Mouse (Mus musculus) liver, embryonic 14 days (tissue): Measurements from ENCODE around the gene Smim24. TPM values are rescaled to one million over a fixed set of nuclear protein-coding genes. Genes with fewer than 3 reads are reported as not detected.

ENCODE experiments used
- polyA plus RNA-seq: library from polyadenylated mRNA; depleted of rRNA; stranded (reverse); fragments of >200 nt; gene quantifications from 2 replicates; pipeline ENCODE4 v1.2.3, GENCODE M21; 2012; rRNA removed

Smim24 gene
- 1.7 and 2.0 TPM in 2 replicates for polyA plus RNA-seq

GRCm38 (mm10) chr10:81392781-81393185, at the start of gene Smim24:
Smim24 (plus strand) TSS chr10:81393051.

DNA sequence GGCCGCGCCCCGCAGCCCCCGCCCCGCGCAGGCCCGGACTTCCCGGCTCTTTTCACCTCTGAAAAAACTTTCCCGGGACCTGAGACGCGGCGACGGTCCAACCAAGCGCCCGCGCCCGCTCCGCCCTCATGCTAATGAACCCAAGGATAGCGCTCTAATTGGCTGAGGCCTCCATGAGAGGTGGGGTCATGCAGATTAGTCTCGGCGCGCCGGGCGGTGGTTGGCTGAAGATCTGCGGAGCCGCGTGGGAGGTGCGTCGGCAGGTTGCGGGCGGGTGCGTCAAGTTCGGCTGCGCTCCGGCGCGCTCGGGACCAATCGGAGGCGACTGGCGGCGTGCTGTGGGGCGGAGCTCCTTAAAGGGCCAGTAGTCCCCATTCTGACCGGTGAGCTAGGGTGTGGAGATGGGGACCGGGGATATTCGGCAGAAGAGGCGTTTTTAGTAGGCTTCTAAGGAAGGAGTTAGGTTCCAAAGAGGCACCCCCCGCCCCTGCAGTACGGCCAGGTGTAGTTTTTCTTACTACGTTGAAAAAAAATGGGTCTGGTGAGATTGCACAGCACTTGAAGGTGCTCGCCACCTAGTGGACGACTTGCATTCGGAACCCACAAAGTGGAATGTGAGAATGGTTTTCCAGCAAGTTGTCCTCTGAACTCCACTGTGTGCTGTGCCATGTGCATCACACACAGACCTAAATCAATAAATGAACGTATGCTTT, 42.3 kb upstream of the Smim24 start, which contains the start of gene Hmg20b:
Gene Hmg20b (minus strand): TSS at position 130 of the 713 bp plus-strand sequence.

DNA sequence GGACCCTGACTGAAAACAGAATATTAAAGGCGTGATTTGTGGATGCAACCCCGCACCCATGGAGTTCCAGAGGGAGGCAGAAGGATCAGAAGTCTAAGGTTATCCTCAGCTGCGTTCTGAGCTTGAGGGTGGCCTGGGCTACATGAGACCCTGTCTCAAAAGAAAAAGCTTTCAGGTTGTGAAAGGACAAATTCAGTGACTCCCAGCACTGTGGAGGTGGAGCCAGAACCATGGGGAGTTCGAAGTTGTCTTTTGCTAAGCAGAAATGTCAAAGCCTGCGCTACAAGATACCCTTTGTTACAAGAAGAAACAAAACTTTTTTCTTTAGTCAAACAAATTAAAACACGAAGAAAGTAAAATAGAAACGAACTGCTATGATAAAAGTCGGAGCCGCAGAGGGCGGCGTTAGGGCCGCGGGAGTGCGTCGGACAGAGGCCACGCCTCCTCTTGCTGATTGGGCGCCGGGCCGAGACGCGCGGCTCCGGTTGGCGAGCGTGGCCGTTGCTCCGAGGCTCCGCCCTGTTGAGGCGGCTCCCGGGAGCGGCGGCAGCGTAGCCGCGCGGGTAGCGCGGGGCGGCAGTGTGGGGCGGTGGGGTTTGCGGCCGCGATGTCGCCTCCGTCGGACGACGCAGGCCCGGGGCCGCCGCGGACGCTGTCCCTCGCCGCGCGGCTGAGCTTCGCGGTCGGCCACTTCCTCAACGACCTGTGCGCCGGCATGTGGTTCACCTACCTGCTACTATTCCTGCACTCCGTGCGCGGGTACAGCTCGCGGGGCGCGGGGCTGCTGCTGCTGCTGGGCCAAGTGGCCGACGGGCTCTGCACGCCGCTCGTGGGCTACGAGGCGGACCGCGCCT, 35.6 kb upstream of the Smim24 start, which contains the start of gene Mfsd12:
Gene Mfsd12 (plus strand): TSS at position 501 of the 854 bp plus-strand sequence.

DNA sequence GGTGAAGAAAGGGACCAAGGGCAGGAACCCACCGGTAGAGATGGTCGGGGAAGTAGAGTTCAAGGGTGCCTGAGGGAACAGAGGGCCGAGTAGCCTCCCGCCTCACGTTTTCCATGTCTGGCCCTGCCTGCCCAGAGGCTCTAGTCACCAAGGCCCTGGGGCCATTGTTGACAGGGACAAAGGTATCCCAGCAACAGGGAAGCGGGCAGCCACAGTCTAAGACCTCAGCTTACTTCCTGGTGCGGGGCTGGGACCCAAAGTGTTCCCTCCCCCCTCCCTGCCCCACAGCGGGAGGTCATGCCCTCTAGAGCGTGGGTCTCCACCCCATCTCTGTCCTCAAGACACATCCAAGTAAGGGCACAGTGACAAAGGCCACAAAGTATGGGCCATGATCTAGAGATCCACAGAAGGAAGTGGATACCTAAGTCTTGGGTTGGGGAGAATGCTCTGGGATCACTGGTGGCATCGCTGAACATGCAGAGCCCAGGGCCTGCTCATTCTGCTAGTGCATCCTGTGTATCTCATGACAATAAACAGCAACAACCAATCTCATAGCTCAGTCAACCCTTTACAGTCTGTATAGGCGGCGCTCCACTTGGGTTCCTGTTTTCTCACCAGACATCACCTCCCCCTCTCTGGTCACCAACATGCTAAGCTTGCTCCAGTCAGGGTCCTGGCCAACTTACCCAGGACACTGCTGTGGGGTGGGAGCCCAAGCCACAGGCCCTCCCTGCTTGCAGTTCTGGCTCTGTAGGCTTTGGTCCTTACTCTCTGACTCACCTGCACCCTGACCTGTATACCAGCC, 27.0 kb upstream of the Smim24 start, which contains the start of gene 4930404N11Rik:
Gene 4930404N11Rik (minus strand): TSS at position 145 of the 805 bp plus-strand sequence.

GRCm38 (mm10) chr10:81377793-81378552, 14.9 kb upstream of the Smim24 start, which contains the start of gene Fzr1:
Fzr1 (minus strand) TSS chr10:81378516.

DNA sequence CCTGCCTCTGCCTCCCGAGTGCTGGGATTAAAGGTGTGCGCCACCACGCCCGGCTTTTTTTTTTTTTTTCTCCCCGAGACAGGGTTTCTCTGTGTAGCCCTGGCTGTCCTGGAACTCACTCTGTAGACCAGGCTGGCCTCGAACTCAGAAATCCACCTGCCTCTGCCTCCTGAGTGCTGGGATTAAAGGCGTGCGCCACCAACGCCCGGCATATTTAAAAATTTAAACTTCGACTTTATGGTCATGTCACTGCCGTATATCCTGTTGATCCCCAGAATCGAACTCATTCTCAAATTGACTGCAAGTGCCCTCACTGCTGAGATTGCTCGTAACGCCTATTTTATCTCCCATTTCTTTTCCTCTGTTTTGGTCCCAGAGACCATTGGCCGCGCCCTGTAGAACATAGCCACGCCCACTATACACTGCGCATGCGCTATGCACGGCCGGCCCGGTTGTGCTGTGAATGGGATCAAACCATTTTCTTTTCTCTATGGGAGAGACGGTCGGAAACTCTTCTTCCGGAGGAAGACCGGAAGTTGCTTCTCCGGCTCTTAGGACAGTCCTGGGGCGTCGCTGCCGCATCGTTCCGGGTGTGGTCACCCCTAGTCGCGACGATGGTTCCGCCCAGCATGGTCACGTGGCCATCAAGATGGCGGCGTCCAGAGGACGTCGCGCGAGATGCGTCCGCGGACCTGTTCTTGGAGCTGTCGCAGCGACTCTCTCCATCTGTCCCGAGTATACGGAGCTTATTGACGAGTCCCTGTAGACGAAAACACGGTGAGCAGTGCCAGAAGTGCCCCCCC, 8.8 kb upstream of the Smim24 start, which contains the start of the genes Dohh and Gm48551:
Gene Dohh (plus strand): TSS at position 627 of the 803 bp plus-strand sequence.
Gene Gm48551 (plus strand): TSS at position 665 of the 803 bp plus-strand sequence.

GRCm38 (mm10) chr10:81388505-81389055, 4.3 kb upstream of the Smim24 start, which contains the start of gene Gm48552:
Gm48552 (plus strand) TSS chr10:81389005.

Other genes starting within 250 kb of the Smim24 start
- gene Pias4, start 225.1 kb upstream of the Smim24 start, polyA plus RNA-seq = 9.9 and 11.4 TPM in 2 replicates
- 555 and 587 TPM in 2 replicates for gene Eef2, start 216.4 kb upstream of the Smim24 start, polyA plus RNA-seq
- gene Dapk3, start 210.0 kb upstream of the Smim24 start, polyA plus RNA-seq = 15.3 and 17.6 TPM in 2 replicates
- not detected in 2 replicates for gene 4930442H23Rik, start 209.2 kb upstream of the Smim24 start, polyA plus RNA-seq
- gene Nmrk2, start 191.0 kb upstream of the Smim24 start, polyA plus RNA-seq = not detected in 2 replicates
- gene Atcay, start 162.2 kb upstream of the Smim24 start, polyA plus RNA-seq = under 0.01 and 0.02 TPM in 2 replicates
- 0.55 and 0.80 TPM in 2 replicates for gene Zfr2, start 159.9 kb upstream of the Smim24 start, polyA plus RNA-seq
- gene Matk, start 140.1 kb upstream of the Smim24 start, polyA plus RNA-seq = 0.77 and 0.83 TPM in 2 replicates
- gene Mrpl54, start 126.1 kb upstream of the Smim24 start, polyA plus RNA-seq = 48.0 and 56.2 TPM in 2 replicates
- gene Apba3, start 126.1 kb upstream of the Smim24 start, polyA plus RNA-seq = 13.7 and 14.8 TPM in 2 replicates
- 0.21 and 0.25 TPM in 2 replicates for gene Tjp3, start 101.5 kb upstream of the Smim24 start, polyA plus RNA-seq
- gene Pip5k1c, start 100.1 kb upstream of the Smim24 start, polyA plus RNA-seq = 9.9 and 12.5 TPM in 2 replicates
- 23.1 and 24.3 TPM in 2 replicates for gene Cactin, start 71.9 kb upstream of the Smim24 start, polyA plus RNA-seq
- 2.3 and 2.5 TPM in 2 replicates for gene Tbxa2r, start 64.3 kb upstream of the Smim24 start, polyA plus RNA-seq
- gene Gipc3, start 49.8 kb upstream of the Smim24 start, polyA plus RNA-seq = 0.01 TPM in 2 replicates
- gene Hmg20b, start 42.6 kb upstream of the Smim24 start, polyA plus RNA-seq = 23.8 and 26.9 TPM in 2 replicates
- gene Mfsd12, start 35.6 kb upstream of the Smim24 start, polyA plus RNA-seq = 7.4 and 8.6 TPM in 2 replicates
- 0.43 and 0.84 TPM in 2 replicates for gene 4930404N11Rik, start 27.2 kb upstream of the Smim24 start, polyA plus RNA-seq
- 57.1 and 63.1 TPM in 2 replicates for gene Fzr1, start 14.5 kb upstream of the Smim24 start, polyA plus RNA-seq
- gene Dohh, start 8.6 kb upstream of the Smim24 start, polyA plus RNA-seq = 28.6 and 30.2 TPM in 2 replicates
- 0.84 and 0.93 TPM in 2 replicates for gene Gm48551, start 8.6 kb upstream of the Smim24 start, polyA plus RNA-seq
- 0.55 and 0.90 TPM in 2 replicates for gene Gm48552, start 4.0 kb upstream of the Smim24 start, polyA plus RNA-seq
- gene Nfic, start 62.6 kb downstream of the Smim24 start, polyA plus RNA-seq = 1.2 and 1.3 TPM in 2 replicates
- gene Celf5, start 89.7 kb downstream of the Smim24 start, polyA plus RNA-seq = 0.05 TPM in 2 replicates
- 46.7 and 55.3 TPM in 2 replicates for gene Ncln, start 103.3 kb downstream of the Smim24 start, polyA plus RNA-seq
- gene S1pr4, start 107.1 kb downstream of the Smim24 start, polyA plus RNA-seq = 1.3 and 1.7 TPM in 2 replicates
- 4.3 and 4.6 TPM in 2 replicates for gene Gna15, start 131.2 kb downstream of the Smim24 start, polyA plus RNA-seq
- gene Gna11, start 152.1 kb downstream of the Smim24 start, polyA plus RNA-seq = 15.2 and 17.6 TPM in 2 replicates
- 131 and 135 TPM in 2 replicates for gene Aes, start 166.4 kb downstream of the Smim24 start, polyA plus RNA-seq
- gene Tle2, start 181.5 kb downstream of the Smim24 start, polyA plus RNA-seq = 4.2 and 4.8 TPM in 2 replicates
- gene Tle6, start 208.0 kb downstream of the Smim24 start, polyA plus RNA-seq = 4.4 and 4.7 TPM in 2 replicates
- 2.6 and 2.8 TPM in 2 replicates for gene BC025920, start 213.2 kb downstream of the Smim24 start, polyA plus RNA-seq
- 7.9 TPM in 2 replicates for gene Sirt6, start 234.7 kb downstream of the Smim24 start, polyA plus RNA-seq
- 5.1 and 5.4 TPM in 2 replicates for gene Ankrd24, start 235.5 kb downstream of the Smim24 start, polyA plus RNA-seq